Mouse (Mus musculus) ovary, postnatal 36 days (tissue): Measurements from ENCODE around the gene Rhobtb1.
A peak's percentile ranks its signal among the peaks of the same experiment; 100 is the strongest.

Experiments used
- DNase-seq: peaks from one replicate; pipeline ENCODE4 v3.0.0; 2022; ENCODE audit warnings: low spot score, mixed read lengths

Gene Rhobtb1

DNA sequence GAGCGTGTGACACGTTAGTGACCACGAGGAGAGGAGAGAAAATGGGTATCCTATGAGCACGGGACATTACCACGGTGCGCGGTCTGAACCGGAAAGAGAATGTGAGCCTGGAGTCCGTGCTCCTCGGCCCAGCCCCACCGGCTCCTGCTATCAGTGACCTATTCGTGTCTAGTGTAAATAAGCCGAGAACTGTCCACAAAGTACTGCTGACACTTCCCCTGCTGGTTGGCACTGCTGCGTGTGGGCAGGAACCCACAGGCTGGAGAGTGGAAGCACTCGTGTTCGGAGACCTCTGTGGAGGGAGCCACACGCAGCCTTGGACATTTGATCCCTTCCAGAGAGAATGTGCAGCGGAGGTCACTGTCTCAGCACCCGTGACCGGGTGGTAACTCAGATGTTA lies at the start of gene Rhobtb1:
Gene Rhobtb1, plus strand, starts transcription at position 390 of the 400 bp plus-strand sequence.
- DNase-seq = no peak

DNA sequence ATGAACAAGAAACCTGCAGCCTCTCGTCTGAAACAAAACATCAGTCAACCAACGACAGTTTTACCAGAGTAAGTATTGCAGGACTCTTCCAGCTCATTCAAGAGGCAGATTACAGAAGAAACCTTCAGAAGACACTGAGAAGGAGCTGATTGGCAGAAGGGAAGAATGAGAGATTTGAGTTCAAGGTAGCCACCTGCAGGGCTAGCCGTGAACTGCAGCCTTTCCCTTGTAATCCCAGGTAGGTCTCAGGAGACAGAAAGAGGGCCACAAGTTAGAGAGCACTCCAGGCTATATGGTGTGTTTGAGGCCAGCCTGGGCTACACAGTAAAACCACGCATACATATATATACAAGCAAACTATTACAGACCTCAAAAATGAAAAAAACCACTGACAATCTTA lies 49.2 kb upstream of the Rhobtb1 start:
- peak; percentile 38 for DNase-seq

DNA sequence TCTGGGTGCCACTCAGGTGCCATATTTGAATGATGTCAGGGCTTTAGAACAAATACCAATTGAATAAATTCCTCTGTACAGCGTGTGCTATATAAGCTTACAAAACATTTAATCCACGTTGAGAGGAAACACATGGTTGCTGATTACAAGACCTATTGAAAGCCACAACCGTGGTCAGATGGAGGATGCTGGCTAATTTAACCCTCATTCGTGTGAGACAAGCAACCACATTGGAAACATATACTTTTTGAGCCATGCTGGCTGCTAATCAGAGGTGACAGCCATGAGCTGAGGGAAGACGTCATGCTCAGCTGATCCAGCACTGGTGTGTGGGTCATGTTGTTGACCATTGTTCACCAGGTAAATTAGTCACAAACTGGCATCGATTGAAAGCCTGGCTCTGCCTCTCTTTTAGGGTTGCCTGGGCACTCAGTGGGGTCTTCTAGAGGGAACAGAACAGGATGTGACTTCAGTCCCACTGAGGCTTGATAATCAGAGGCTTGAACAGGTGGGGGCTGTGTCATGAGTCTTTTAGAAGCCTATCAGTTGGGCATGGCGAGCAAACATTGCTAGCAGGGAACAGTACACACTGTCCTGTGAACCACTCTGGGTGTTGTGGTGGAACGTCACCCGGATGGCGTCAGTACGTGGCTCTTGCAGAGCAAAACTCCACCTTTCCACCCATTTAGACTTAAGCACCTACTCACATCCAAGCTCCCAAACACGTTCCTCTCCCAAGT lies 46.9 kb upstream of the Rhobtb1 start:
- DNase-seq = no peak

DNA sequence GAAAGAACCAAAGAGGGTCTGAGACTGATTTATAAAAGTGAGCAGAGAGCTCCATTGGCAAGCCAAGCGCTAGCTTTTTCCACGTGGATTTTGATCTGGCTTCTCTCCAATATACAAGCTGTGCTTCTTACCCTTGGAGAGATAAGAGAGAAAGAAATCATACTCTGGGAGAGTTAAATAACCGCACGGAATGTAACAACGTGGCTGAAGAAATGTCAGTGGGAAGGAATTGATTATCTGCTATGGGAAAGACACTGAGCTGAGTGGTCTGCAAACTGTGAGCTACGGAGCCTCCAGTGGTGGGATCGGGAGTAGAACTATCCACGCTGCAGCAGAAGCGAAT lies 46.4 kb upstream of the Rhobtb1 start:
- no peak for DNase-seq

- DNase-seq = no peak
Observed at GRCm38 (mm10) chr10:69106796-69107195, 44.4 kb upstream of the Rhobtb1 start.

- DNase-seq = no peak
Observed at GRCm38 (mm10) chr10:69107253-69107652, 44.0 kb upstream of the Rhobtb1 start.

GRCm38 (mm10) chr10:69114384-69114783 lies 36.9 kb upstream of the Rhobtb1 start:
- DNase-seq = no peak

DNA sequence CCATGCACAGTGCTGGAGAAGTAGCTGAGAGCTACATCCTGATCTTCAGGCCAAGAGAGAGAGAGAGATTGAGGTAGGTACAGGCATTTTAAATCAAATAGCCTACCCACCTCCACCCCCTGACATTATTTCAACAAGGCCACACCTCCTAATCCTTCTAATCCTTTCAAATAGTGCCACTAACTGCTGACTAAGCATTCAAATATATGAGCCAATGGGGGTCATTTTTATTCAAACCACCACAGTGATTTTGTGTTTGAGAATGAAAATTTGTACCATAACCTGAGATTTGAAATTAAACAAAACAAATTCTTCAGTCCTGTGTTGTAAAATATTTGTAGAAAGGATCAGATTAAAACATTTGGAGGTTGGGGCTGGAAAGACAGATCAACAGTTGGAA lies 33.2 kb upstream of the Rhobtb1 start:
- DNase-seq = no peak

DNA sequence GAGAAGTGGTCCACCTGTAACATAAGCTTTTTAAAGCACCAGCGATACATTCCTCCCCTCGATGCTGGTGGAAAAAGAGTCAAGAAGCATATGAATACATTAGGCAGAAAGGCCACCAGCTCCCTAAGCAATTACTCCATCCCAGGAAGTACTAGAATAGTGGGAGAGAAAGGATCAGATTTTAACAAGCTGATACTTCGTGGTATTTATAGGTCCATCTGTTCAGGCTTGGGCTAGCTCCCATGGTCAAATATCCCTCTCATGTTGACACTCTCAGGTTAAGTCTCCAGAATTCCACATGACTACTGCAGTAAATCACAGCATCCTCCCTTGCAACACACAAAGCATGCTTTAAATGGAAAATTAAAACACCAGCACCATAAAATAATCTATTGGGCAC lies 32.3 kb upstream of the Rhobtb1 start:
- DNase-seq = no peak

DNA sequence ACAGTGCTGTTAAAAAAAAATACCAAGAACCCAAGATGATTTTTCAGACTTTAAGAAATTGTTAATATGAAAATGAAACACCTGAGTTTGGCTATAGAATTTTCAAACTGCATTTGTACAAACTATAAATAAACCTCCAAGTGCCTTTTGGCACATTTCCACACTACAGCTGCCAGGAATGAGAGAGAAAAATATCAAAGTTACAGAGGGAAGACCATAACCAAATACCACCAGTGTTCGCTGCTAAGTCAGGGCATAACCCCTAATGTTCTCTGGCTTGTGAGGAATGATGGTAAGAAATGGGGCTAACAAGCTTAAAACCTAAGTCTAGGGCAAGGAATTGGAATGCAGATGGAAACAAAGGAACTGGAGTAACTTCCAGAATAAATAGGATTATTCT lies 31.8 kb upstream of the Rhobtb1 start:
- DNase-seq = no peak

GRCm38 (mm10) chr10:69126546-69126945 lies 24.7 kb upstream of the Rhobtb1 start:
- DNase-seq = no peak

- no peak for DNase-seq
Observed at GRCm38 (mm10) chr10:69128531-69128930, 22.7 kb upstream of the Rhobtb1 start.

GRCm38 (mm10) chr10:69130613-69131012 lies 20.6 kb upstream of the Rhobtb1 start:
- DNase-seq = no peak

- DNase-seq = no peak
Observed at GRCm38 (mm10) chr10:69134356-69134755, 16.9 kb upstream of the Rhobtb1 start.

GRCm38 (mm10) chr10:69136241-69136828 lies 14.9 kb upstream of the Rhobtb1 start:
- no peak for DNase-seq

DNA sequence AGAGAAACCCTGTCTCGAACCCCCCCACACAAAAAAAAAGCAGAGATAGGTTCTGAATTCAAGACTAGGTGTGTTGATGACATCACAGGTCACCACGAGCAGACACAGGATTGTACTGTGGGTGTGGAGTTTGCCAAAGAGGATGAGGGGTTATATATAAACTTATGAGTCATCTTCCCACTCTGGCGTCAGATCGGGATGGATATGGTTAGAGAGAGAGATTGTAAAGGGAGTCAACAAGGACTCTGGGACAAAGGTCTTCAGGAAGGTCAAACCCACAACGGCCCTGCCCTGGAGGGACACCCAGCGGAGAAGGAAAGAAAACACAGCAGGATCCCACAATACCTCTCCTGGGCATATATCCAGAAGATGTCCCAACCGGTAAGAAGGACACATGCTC lies 2.0 kb upstream of the Rhobtb1 start:
- DNase-seq = no peak

GRCm38 (mm10) chr10:69152971-69153370 lies 1.7 kb downstream of the Rhobtb1 start:
- no peak for DNase-seq

DNA sequence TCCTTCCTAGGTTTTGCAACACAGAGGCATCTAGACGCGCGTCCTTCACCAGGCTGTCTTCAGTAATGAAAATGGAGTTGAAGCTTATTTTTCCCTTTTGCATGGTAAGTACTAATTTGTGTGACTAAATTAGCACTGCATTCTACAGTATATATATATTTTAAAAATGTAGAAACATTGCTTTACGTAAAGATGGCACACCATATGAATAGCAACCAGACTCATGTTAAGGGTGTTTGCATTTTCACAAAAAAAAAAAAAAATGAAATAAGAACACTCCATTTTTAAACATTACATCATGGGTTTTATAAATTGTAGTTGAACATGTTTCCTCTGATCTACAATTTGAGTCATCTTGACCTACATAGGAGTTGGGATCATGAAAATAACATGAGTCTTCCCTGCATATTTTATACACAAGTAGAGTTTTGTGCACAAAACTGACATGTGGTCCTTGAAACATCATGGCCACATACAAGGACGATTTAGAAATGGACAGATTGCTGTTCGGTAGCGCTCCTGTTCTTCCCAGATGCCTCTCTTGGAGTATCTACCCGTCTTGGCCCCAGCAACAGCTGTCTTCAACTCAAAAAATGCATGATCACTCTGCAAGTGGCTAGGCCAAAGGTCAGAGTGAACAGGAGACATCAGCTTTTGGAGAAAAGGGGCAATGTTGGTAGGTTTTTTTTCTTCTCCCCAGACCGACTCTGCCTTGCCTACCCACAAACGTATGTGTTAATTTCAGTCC lies 4.4 kb downstream of the Rhobtb1 start:
- no peak for DNase-seq

DNA sequence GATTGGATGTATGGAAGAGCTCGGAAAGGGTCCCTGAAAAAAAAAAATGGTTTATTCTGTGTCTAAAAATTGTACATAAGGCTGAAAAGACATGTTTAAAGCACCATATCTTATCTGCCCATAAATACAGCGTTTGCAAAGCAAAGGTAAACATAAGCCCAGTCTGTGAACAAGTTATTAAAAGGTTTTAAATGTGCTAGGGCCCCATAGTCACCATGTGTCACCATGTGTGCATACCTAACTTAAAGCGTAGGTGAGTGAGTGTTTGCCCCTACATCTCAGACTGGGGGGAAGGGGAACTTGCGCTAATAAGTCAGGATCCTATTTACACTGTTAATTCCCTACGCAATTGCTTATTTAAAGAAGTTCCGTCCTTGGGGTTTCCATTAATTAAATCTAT lies 5.2 kb downstream of the Rhobtb1 start:
- DNase-seq = no peak

DNA sequence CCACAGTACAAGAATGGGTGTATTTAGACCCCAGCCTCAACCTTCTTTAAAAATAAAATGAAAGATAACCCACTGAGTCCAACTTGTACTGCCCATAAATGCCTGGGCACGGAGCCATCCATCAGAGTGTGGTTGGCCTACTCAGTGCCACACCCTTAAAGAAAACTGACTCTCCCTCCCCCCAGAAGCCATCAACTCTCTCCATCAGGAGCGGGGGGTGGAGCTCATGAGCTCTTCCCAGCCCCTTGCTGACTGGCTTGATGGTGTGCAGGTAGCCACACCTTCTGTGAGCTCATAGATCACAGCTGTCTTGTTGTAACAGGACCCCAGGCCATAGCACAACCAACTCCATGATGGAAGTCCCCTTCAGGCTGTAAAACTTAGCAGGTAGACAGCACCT lies 6.2 kb downstream of the Rhobtb1 start:
- no peak for DNase-seq

- no peak for DNase-seq
Observed at GRCm38 (mm10) chr10:69160877-69161276, 9.6 kb downstream of the Rhobtb1 start.

DNA sequence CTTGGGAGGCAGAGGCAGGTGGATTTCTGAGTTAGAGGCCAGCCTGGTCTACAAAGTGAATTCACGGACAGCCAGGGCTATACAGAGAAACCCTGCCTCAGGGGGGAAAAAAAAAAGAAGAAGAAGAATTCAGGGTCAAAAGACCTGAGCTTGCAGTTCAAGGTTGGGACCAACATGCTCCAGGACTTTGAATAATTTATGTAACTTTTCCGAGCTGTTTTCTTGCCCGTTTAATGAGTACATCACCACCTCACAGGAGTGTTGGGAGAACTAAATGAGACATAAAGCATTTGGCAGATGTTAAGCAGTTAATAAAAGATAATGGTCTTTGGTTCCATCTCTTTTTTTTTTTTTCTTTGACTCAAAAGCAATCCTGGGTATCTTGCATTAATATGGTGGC lies 10.3 kb downstream of the Rhobtb1 start:
- DNase-seq = no peak

- DNase-seq = no peak
Observed at GRCm38 (mm10) chr10:69162577-69162976, 11.3 kb downstream of the Rhobtb1 start.
